Mouse (Mus musculus) embryonic facial prominence, embryonic 13.5 days (tissue): Measurements from ENCODE around the gene Tubg1. TPM values are rescaled to one million over a fixed set of nuclear protein-coding genes. Genes with fewer than 3 reads are reported as not detected.

Source experiments
- ATAC-seq: fragments of 200-750 bp; cut with Nextera tagmentation; 2 replicates; pipeline ENCODE4 v1.8.0; 2017; ENCODE audit warnings: low read depth; ENCODE audit not compliant: insufficient number of reproducible peaks, insufficient read depth, low FRiP score, low TSS enrichment
- H3K27ac ChIP-seq: fragments of 300-500 bp; sonication (generic); 2 replicates; pipeline ENCODE4 v1.5.1; 2015; ENCODE audit warnings: moderate library complexity, mild to moderate bottlenecking, inconsistent platforms
- H3K27me3 ChIP-seq: fragments of 300-500 bp; sonication (generic); 2 replicates; pipeline ENCODE4 v1.6.1; 2015; ENCODE audit warnings: mild to moderate bottlenecking, inconsistent platforms
- H3K36me3 ChIP-seq: fragments of 300-500 bp; sonication (generic); 2 replicates; pipeline ENCODE4 v1.6.1; 2015; ENCODE audit warnings: mild to moderate bottlenecking, inconsistent platforms
- H3K4me1 ChIP-seq: fragments of 300-500 bp; sonication (generic); 2 replicates; pipeline ENCODE4 v1.6.1; 2015; ENCODE audit warnings: inconsistent platforms
- H3K4me2 ChIP-seq: fragments of 300-500 bp; sonication (generic); 2 replicates; pipeline ENCODE4 v1.6.1; 2015; ENCODE audit warnings: moderate library complexity, mild to moderate bottlenecking, inconsistent platforms
- H3K4me3 ChIP-seq: fragments of 300-500 bp; sonication (generic); 2 replicates; pipeline ENCODE4 v1.5.1; 2015; ENCODE audit warnings: mild to moderate bottlenecking, inconsistent platforms
- H3K9ac ChIP-seq: fragments of 300-500 bp; sonication (generic); 2 replicates; pipeline ENCODE4 v1.6.1; 2015; ENCODE audit warnings: mild to moderate bottlenecking, inconsistent platforms
- H3K9me3 ChIP-seq: fragments of 300-500 bp; sonication (generic); 2 replicates; pipeline ENCODE4 v1.6.1; 2016; ENCODE audit warnings: inconsistent platforms
- WGBS: fragments of 180-500 bp; shearing (Covaris S2); methylation state at CpG from one replicate; pipeline ENCODE4 v1.1.7; 2015; ENCODE audit warnings: mixed read lengths; 5-methylcytosine and 5-hydroxymethylcytosine counted together
- polyA plus RNA-seq: library from polyadenylated mRNA; unstranded; fragments of >200 nt; fragmentation: Nextera tagmentation; extraction: Ambion mirVana; gene quantifications from 2 replicates; pipeline ENCODE4 v1.2.1, GENCODE M21; 2015

Tubg1 gene
- polyA plus RNA-seq, 1 experiment from 2014 or later = 77.2 TPM

- peaks cover 9% of the 10 kb centered on the region; the same call in 1 of the 2 replicates for H3K9me3 ChIP-seq
- H3K27me3 ChIP-seq = no peaks in the 10 kb centered on the region
- ATAC-seq = no peak
- no peaks in the 10 kb centered on the region for H3K4me1 ChIP-seq
- no peak overlapping the region for H3K4me3 ChIP-seq
- H3K9ac ChIP-seq = no peak overlapping the region
- peaks cover 24% of the 10 kb centered on the region for H3K36me3 ChIP-seq
- H3K4me2 ChIP-seq = no peak overlapping the region
- WGBS = 86% methylated on average over 11 of the region's 11 CpGs
- H3K27ac ChIP-seq = no peak overlapping the region
Observed at GRCm38 (mm10) chr11:101128996-101129577, 9.3 kb downstream of the Tubg1 start.

GRCm38 (mm10) chr11:101130056-101130756 is 10.5 kb downstream of the Tubg1 start:
- Histone ChIP-seq H3K4me1 (no peaks in the 10 kb centered on the region), H3K27me3 (no peaks in the 10 kb centered on the region), H3K4me3 (no peak overlapping the region), H3K9ac (no peak overlapping the region), H3K4me2 (no peak overlapping the region), H3K27ac (no peak overlapping the region), H3K36me3 (peaks cover 18% of the 10 kb centered on the region), H3K9me3 (peaks cover 9% of the 10 kb centered on the region; the same call in 1 of the 2 replicates)
- no peak for ATAC-seq
- WGBS = 48% methylated on average over 18 of the region's 18 CpGs

DNA sequence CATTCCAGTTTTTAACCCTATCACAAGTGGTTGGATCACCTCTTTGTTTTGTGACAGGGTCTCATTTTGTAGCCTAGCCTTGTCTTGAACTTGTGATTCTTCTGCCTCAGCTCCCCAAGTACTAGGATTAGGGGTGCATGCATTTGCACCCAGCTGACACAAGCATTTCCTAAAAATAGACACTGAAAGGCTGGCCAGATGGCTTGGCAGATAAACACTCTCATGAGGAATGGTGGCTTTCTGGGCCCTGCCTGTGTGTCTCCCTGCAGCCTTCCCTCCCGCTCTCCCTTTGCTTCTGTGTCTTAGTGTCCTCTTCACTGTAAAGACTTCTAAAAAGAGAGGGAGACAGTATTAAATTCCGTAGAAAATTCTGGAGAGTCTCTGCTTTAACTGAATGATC is 11.4 kb downstream of the Tubg1 start:
- no peak overlapping the region for H3K4me2 ChIP-seq

GRCm38 (mm10) chr11:101131701-101132100 is 12.0 kb downstream of the Tubg1 start:
- no peak overlapping the region for H3K4me3 ChIP-seq
- ATAC-seq = no peak
- 84% methylated on average over 6 of the region's 6 CpGs for WGBS
- no peaks in the 10 kb centered on the region for H3K27me3 ChIP-seq
- peaks cover 3% of the 10 kb centered on the region for H3K36me3 ChIP-seq
- H3K9ac ChIP-seq = no peak overlapping the region
- no peak overlapping the region for H3K4me2 ChIP-seq
- H3K4me1 ChIP-seq = no peaks in the 10 kb centered on the region
- no peak overlapping the region for H3K27ac ChIP-seq
- H3K9me3 ChIP-seq = peaks cover 7% of the 10 kb centered on the region; the same call in 1 of the 2 replicates

More for the DNA sequence above, 11.4 kb downstream of the Tubg1 start:
- ATAC-seq = no peak
- H3K36me3 ChIP-seq = peaks cover 8% of the 10 kb centered on the region
- H3K27me3 ChIP-seq = no peaks in the 10 kb centered on the region
- no peaks in the 10 kb centered on the region for H3K4me1 ChIP-seq
- H3K9ac ChIP-seq = no peak overlapping the region
- 89% methylated on average over 2 of the region's 2 CpGs for WGBS
- H3K9me3 ChIP-seq = peaks cover 9% of the 10 kb centered on the region; the same call in 1 of the 2 replicates
- H3K27ac ChIP-seq = no peak overlapping the region
- H3K4me3 ChIP-seq = no peak overlapping the region

GRCm38 (mm10) chr11:101133037-101133436 is 13.3 kb downstream of the Tubg1 start:
- no peak overlapping the region for H3K9ac ChIP-seq
- no peaks in the 10 kb centered on the region for H3K4me1 ChIP-seq
- no peaks in the 10 kb centered on the region for H3K27me3 ChIP-seq
- no peak overlapping the region for H3K4me2 ChIP-seq
- H3K4me3 ChIP-seq = no peak overlapping the region
- H3K9me3 ChIP-seq = peaks cover 3% of the 10 kb centered on the region; the same call in 1 of the 2 replicates
- 75% methylated on average over 12 of the region's 12 CpGs for WGBS
- H3K27ac ChIP-seq = no peak overlapping the region
- no peaks in the 10 kb centered on the region for H3K36me3 ChIP-seq
- ATAC-seq = no peak

GRCm38 (mm10) chr11:101134217-101134865 is 14.6 kb downstream of the Tubg1 start:
- Histone ChIP-seq H3K36me3 (no peaks in the 10 kb centered on the region), H3K4me3 (no peak overlapping the region), H3K9me3 (peaks cover 3% of the 10 kb centered on the region; the same call in 1 of the 2 replicates), H3K9ac (no peak overlapping the region), H3K4me1 (0 out of 2 replicates have a peak, but pooled peaks cover 5% of the 10 kb centered on the region), H3K27me3 (no peaks in the 10 kb centered on the region), H3K4me2 (no peak overlapping the region), H3K27ac (no peak overlapping the region)
- no peak for ATAC-seq
- 82% methylated on average over 13 of the region's 13 CpGs for WGBS

GRCm38 (mm10) chr11:101137000-101137399 is 17.3 kb downstream of the Tubg1 start:
- 83% methylated on average over 7 of the region's 7 CpGs for whole genome bisulfite sequencing
- no peak for ATAC-seq
- peaks cover 18% of the 10 kb centered on the region; the same call in 1 of the 2 replicates for H3K27me3 ChIP-seq

DNA sequence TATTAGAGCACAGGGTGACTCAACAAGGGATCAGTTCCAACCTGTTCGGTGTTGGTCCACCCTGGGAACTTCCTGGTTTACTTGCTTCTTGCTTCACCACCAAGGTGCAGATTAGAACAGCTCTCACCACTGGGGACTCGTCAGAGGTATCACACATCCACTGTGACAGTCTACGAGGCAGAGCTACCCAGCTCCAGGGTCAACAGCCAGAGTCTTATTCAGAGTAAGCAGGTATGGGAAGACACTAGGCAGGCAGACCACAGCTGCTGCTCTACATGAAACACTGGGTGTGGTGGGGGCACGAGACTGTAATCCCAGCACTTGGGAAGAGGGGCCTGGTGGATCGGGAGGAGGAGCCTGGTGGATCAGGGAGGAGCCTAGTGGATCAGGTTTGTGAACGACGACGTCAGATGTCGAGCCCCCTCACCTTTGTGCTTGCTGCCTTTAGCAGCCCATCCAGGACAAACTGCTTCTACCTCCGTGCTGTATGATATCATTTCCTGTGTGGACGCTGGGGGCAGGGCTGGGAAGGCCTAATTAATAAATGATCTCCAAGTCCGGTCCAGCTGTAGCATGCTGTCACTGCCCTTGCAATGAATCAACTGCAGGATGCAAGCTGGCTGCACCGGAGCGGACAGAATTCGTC is 18.9 kb downstream of the Tubg1 start:
- no peaks in the 10 kb centered on the region for H3K36me3 ChIP-seq
- no peak for ATAC-seq
- no peak overlapping the region for H3K4me3 ChIP-seq
- peak overlapping the region; percentile 29 for H3K4me2 ChIP-seq
- H3K9ac ChIP-seq = 0 out of 2 replicates have a peak overlapping the region, but pooled peaks have one; percentile 4
- H3K27ac ChIP-seq = no peak overlapping the region
- WGBS = 28% methylated on average over 15 of the region's 15 CpGs
- H3K27me3 ChIP-seq = peaks cover 18% of the 10 kb centered on the region; the same call in 1 of the 2 replicates
- peaks cover 17% of the 10 kb centered on the region for H3K4me1 ChIP-seq
- H3K9me3 ChIP-seq = no peaks in the 10 kb centered on the region

More at GRCm38 (mm10) chr11:101137000-101137399, 17.3 kb downstream of the Tubg1 start:
- no peaks in the 10 kb centered on the region for H3K36me3 ChIP-seq
- no peak overlapping the region for H3K4me3 ChIP-seq
- no peaks in the 10 kb centered on the region for H3K9me3 ChIP-seq
- no peak overlapping the region for H3K27ac ChIP-seq
- H3K4me1 ChIP-seq = peaks cover 14% of the 10 kb centered on the region
- H3K9ac ChIP-seq = no peak overlapping the region
- no peak overlapping the region for H3K4me2 ChIP-seq

- 49% methylated on average over 27 of the region's 27 CpGs for WGBS
- Histone ChIP-seq H3K27me3 (peaks cover 18% of the 10 kb centered on the region; the same call in 1 of the 2 replicates), H3K4me3 (peak overlapping the region; percentile 34), H3K27ac (peak overlapping the region; percentile 39; the same call in 1 of the 2 replicates), H3K9me3 (no peaks in the 10 kb centered on the region), H3K4me2 (peak overlapping the region; percentile 57), H3K36me3 (no peaks in the 10 kb centered on the region), H3K9ac (peak overlapping the region; percentile 58), H3K4me1 (peaks cover 21% of the 10 kb centered on the region)
- 0 out of 2 replicates have a peak, but pooled peaks have one; percentile 3 for ATAC-seq
Observed at GRCm38 (mm10) chr11:101140164-101140819, 20.6 kb downstream of the Tubg1 start.

GRCm38 (mm10) chr11:101141088-101141487 is 21.4 kb downstream of the Tubg1 start:
- no peaks in the 10 kb centered on the region for H3K9me3 ChIP-seq
- H3K4me2 ChIP-seq = no peak overlapping the region
- H3K27me3 ChIP-seq = peaks cover 18% of the 10 kb centered on the region; the same call in 1 of the 2 replicates
- H3K4me1 ChIP-seq = peaks cover 21% of the 10 kb centered on the region
- no peak overlapping the region for H3K27ac ChIP-seq
- ATAC-seq = no peak
- 81% methylated on average over 8 of the region's 8 CpGs for WGBS
- H3K36me3 ChIP-seq = no peaks in the 10 kb centered on the region
- no peak overlapping the region for H3K9ac ChIP-seq
- H3K4me3 ChIP-seq = no peak overlapping the region
